Mouse (Mus musculus): ENCODE data around the gene Serpinb6c. TPM values are rescaled to one million over a fixed set of nuclear protein-coding genes. Genes with fewer than 3 reads are reported as not detected.
"Not testable (repeated sequence)": the region's sequence is repeated elsewhere in the genome, so short reads cannot be mapped to it uniquely, and the experiment has no call there.

Serpinb6c gene
- polyA plus RNA-seq (2012; rRNA removed), result 0.18 and 0.33 TPM in 2 replicates

- DNase-seq, result no peak
- TF ChIP-seq CTCF (IDR thresholded peaks at IDR 0.05; ENCODE audit: borderline replicate concordance, insufficient read depth, low read depth, low read length) (no peak), POLR2A (IDR thresholded peaks at IDR 0.05; ENCODE audit: borderline replicate concordance, insufficient read depth, low read length) (no peak)
- no peak within 1 kb of the TSS for H3K27ac ChIP-seq (ENCODE audit: insufficient read depth, low read length)
- no peaks in the 10 kb centered on the region for H3K4me1 ChIP-seq (ENCODE audit: control insufficient read depth, insufficient read depth, low read length)
- no peaks in the 10 kb centered on the region for H3K27me3 ChIP-seq (ENCODE audit: control insufficient read depth, insufficient read depth, low read length)
- H3K4me3 ChIP-seq (replicated peaks; ENCODE audit: insufficient read depth, low read depth, low read length), result no peak within 1 kb of the TSS
- 81% methylated on average over 18 of the region's 18 CpGs for WGBS
Observed at GRCm38 (mm10) chr13:33905176-33905954, at the start of gene Serpinb6c. Gene Serpinb6c (minus strand): TSS chr13:33905708.

DNA sequence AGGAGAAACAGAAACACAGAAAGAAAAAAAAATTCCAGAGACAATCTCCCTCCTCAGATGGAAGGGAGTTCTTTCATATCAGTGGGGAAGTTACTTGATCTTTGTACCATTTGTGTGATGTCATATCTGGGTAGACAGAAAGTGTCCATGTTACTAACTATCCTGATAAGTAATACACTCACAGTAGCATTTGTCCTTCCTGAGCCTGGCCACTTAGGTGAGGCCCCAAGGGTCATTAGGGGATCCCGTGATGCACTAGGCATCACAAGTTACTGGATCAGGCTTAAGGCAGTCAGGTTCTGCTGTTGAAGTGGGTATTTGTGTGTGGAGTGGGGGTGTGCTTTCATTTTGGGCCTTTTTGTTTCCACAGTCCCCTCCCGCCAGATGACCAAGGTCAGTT, 47.4 kb upstream of the Serpinb6c start:
- 86% methylated on average over 2 of the region's 2 CpGs for WGBS
- no peak overlapping the region for H3K27ac ChIP-seq (ENCODE audit: insufficient read depth, low read length)
- H3K27me3 ChIP-seq (ENCODE audit: control insufficient read depth, insufficient read depth, low read length), result no peaks in the 10 kb centered on the region
- H3K4me1 ChIP-seq (ENCODE audit: control insufficient read depth, insufficient read depth, low read length), result no peaks in the 10 kb centered on the region
- no peak for TF ChIP-seq CTCF (IDR thresholded peaks at IDR 0.05; ENCODE audit: borderline replicate concordance, insufficient read depth, low read depth, low read length)
- TF ChIP-seq POLR2A (IDR thresholded peaks at IDR 0.05; ENCODE audit: borderline replicate concordance, insufficient read depth, low read length), result no peak
- no peak overlapping the region for H3K4me3 ChIP-seq (replicated peaks; ENCODE audit: insufficient read depth, low read depth, low read length)
- DNase-seq, result no peak

DNA sequence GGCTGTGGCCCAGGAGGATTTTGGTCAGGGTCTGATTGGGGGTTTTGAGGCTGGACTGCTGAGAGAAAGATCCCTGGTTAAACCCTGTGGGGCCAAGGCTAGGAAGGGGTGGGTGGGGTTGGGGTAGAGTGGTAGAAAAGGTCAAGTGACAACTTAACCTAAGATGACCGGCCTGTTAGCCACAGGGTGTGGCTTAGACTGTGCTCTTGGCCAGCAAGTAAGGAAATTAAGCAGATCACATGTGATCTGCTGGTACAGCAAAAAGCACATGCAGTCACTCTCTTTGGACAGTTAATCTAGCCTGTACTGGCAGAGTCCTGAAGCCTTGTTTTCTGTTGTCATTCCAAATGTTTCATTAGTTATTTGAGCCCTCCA, 46.6 kb upstream of the Serpinb6c start:
- TF ChIP-seq CTCF (IDR thresholded peaks at IDR 0.05; ENCODE audit: borderline replicate concordance, insufficient read depth, low read depth, low read length) (no peak), POLR2A (IDR thresholded peaks at IDR 0.05; ENCODE audit: borderline replicate concordance, insufficient read depth, low read length) (no peak)
- WGBS, result 91% methylated on average over 1 of the region's 1 CpGs
- H3K27ac ChIP-seq (ENCODE audit: insufficient read depth, low read length), result no peak overlapping the region
- no peak overlapping the region for H3K4me3 ChIP-seq (replicated peaks; ENCODE audit: insufficient read depth, low read depth, low read length)
- H3K4me1 ChIP-seq (ENCODE audit: control insufficient read depth, insufficient read depth, low read length), result no peaks in the 10 kb centered on the region
- no peaks in the 10 kb centered on the region for H3K27me3 ChIP-seq (ENCODE audit: control insufficient read depth, insufficient read depth, low read length)
- no peak for DNase-seq

- no peak overlapping the region for H3K4me3 ChIP-seq (replicated peaks; ENCODE audit: insufficient read depth, low read depth, low read length)
- TF ChIP-seq POLR2A (IDR thresholded peaks at IDR 0.05; ENCODE audit: borderline replicate concordance, insufficient read depth, low read length) (no peak), CTCF (IDR thresholded peaks at IDR 0.05; ENCODE audit: borderline replicate concordance, insufficient read depth, low read depth, low read length) (no peak)
- no peak for DNase-seq
- 90% methylated on average over 4 of the region's 4 CpGs for WGBS
- H3K4me1 ChIP-seq (ENCODE audit: control insufficient read depth, insufficient read depth, low read length), result no peaks in the 10 kb centered on the region
- no peak overlapping the region for H3K27ac ChIP-seq (ENCODE audit: insufficient read depth, low read length)
- H3K27me3 ChIP-seq (ENCODE audit: control insufficient read depth, insufficient read depth, low read length), result no peaks in the 10 kb centered on the region
Observed at GRCm38 (mm10) chr13:33951308-33952074, 46.0 kb upstream of the Serpinb6c start.

- TF ChIP-seq POLR2A (IDR thresholded peaks at IDR 0.05; ENCODE audit: borderline replicate concordance, insufficient read depth, low read length) (no peak), CTCF (IDR thresholded peaks at IDR 0.05; ENCODE audit: borderline replicate concordance, insufficient read depth, low read depth, low read length) (peak; percentile 30; the same call in 1 of the 2 replicates)
- Histone ChIP-seq H3K27me3 (ENCODE audit: control insufficient read depth, insufficient read depth, low read length) (no peaks in the 10 kb centered on the region), H3K27ac (ENCODE audit: insufficient read depth, low read length) (no peak overlapping the region), H3K4me1 (ENCODE audit: control insufficient read depth, insufficient read depth, low read length) (no peaks in the 10 kb centered on the region), H3K4me3 (replicated peaks; ENCODE audit: insufficient read depth, low read depth, low read length) (no peak overlapping the region)
- DNase-seq, result no peak
- WGBS, result 45% methylated on average over 4 of the region's 4 CpGs
Observed at GRCm38 (mm10) chr13:33942212-33942779, 36.8 kb upstream of the Serpinb6c start.

DNA sequence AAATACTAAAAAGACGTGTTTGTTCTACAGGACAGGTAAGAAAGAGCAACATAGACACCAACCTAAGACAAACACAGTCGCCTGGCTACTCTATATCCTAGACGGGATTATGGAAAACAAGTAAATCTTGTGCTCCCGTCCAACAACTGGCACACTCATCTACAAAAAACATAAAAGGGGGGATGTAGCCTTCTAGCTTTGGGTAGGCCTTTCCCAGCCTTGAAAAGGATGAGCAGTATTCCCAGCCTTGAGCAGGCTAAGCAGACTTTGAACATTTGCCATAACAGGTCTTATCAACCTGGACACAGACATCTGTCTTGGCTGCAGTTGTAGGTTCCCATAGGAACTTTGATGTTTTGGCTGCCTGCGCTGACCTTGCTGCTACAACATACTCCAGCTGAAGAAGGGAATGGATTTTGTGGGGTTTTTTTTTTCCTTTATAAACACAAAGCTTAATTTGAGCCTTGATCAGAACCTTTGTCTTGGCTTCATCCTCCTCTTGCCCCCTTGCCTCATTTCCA, 35.8 kb upstream of the Serpinb6c start:
- no peak for DNase-seq
- WGBS, result 91% methylated on average over 5 of the region's 5 CpGs

GRCm38 (mm10) chr13:33937587-33937986, 32.1 kb upstream of the Serpinb6c start:
- DNase-seq; H3K4me1 ChIP-seq (ENCODE audit: control insufficient read depth, insufficient read depth, low read length); H3K4me3 ChIP-seq (replicated peaks; ENCODE audit: insufficient read depth, low read depth, low read length); H3K27me3 ChIP-seq (ENCODE audit: control insufficient read depth, insufficient read depth, low read length); H3K27ac ChIP-seq (ENCODE audit: insufficient read depth, low read length): not testable (repeated sequence)

More for the DNA sequence above, 35.8 kb upstream of the Serpinb6c start:
- Histone ChIP-seq H3K4me1 (ENCODE audit: control insufficient read depth, insufficient read depth, low read length) (no peaks in the 10 kb centered on the region), H3K27ac (ENCODE audit: insufficient read depth, low read length) (no peak overlapping the region), H3K27me3 (ENCODE audit: control insufficient read depth, insufficient read depth, low read length) (no peaks in the 10 kb centered on the region), H3K4me3 (replicated peaks; ENCODE audit: insufficient read depth, low read depth, low read length) (no peak overlapping the region)
- TF ChIP-seq POLR2A (IDR thresholded peaks at IDR 0.05; ENCODE audit: borderline replicate concordance, insufficient read depth, low read length) (no peak), CTCF (IDR thresholded peaks at IDR 0.05; ENCODE audit: borderline replicate concordance, insufficient read depth, low read depth, low read length) (no peak)
